Mouse (Mus musculus) midbrain, embryonic 16.5 days (tissue): ENCODE measurements at regions not wholly inside any gene's neighbourhood (a gene's known extent, or its start where the extent isn't known, plus 50 kb on each side); places are given as distances from the start of the nearest gene placed in this dataset.

Source experiments
- ATAC-seq: fragments of 200-750 bp; cut with Nextera tagmentation; 2 replicates; pipeline ENCODE4 v1.8.0; 2017; ENCODE audit warnings: moderate TSS enrichment
- H3K27ac ChIP-seq: fragments of 300-500 bp; sonication (generic); 2 replicates; pipeline ENCODE4 v1.5.1; 2014; ENCODE audit warnings: mild to moderate bottlenecking, low read length, mixed read lengths
- H3K27me3 ChIP-seq: fragments of 300-500 bp; sonication (generic); 2 replicates; pipeline ENCODE4 v1.6.1; 2014; ENCODE audit warnings: low read depth, low read length, mixed read lengths; ENCODE audit not compliant: control insufficient read depth, insufficient read depth
- H3K36me3 ChIP-seq: fragments of 300-500 bp; sonication (generic); 2 replicates; pipeline ENCODE4 v1.6.1; 2014; ENCODE audit warnings: mild to moderate bottlenecking, low read length, moderate library complexity, mixed read lengths; ENCODE audit not compliant: control insufficient read depth, insufficient read depth
- H3K4me1 ChIP-seq: fragments of 300-500 bp; sonication (generic); 2 replicates; pipeline ENCODE4 v1.6.1; 2014; ENCODE audit warnings: mild to moderate bottlenecking, low read length, mixed read lengths; ENCODE audit not compliant: control insufficient read depth, insufficient read depth
- H3K4me2 ChIP-seq: fragments of 300-500 bp; sonication (generic); 2 replicates; pipeline ENCODE4 v1.6.1; 2014; ENCODE audit warnings: mild to moderate bottlenecking, low read length, mixed read lengths
- H3K4me3 ChIP-seq: fragments of 300-500 bp; sonication (generic); 2 replicates; pipeline ENCODE4 v1.5.1; 2014; ENCODE audit warnings: low read depth, mild to moderate bottlenecking, low read length, moderate library complexity, mixed read lengths
- H3K9ac ChIP-seq: fragments of 300-500 bp; sonication (generic); 2 replicates; pipeline ENCODE4 v1.6.1; 2014; ENCODE audit warnings: low read depth, low read length, mixed read lengths
- H3K9me3 ChIP-seq: fragments of 300-500 bp; sonication (generic); replicated peaks from 2 replicates; pipeline ENCODE4 v1.6.1; 2014; ENCODE audit warnings: mild to moderate bottlenecking, low read length, mixed read lengths; ENCODE audit not compliant: control insufficient read depth, poor library complexity, severe bottlenecking
- WGBS: fragments of 180-500 bp; shearing (Covaris S2); extraction: QIAGEN DNeasy Blood & Tissue Kit; methylation state at CpG from one replicate; pipeline ENCODE4 v1.1.7; 2014; 5-methylcytosine and 5-hydroxymethylcytosine counted together

DNA sequence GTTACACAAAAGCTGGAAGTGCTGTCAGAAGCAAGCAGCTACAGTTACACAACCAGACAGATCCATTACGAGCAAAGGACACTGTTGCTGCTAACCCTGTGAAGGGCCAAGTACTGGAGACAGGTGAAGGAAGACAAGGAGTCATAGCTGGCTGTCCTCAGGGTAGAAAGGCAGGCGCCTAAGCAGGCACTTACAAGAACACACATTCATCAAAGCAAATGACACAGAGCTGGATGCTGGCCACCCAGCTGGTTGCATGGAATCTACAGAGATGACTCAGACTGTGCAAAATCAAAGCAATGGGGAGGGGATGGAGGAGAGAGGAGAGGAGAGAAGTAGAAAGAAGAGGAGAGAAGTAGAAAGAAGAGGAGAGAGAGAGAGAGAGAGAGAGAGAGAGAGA lies 265.8 kb upstream of the Osr1 start:
- Histone ChIP-seq H3K4me1 (no peaks in the 10 kb centered on the region), H3K9me3 (no peaks in the 10 kb centered on the region), H3K27me3 (no peaks in the 10 kb centered on the region), H3K36me3 (no peaks in the 10 kb centered on the region), H3K27ac (no peak overlapping the region), H3K4me2 (no peak overlapping the region), H3K4me3 (no peak overlapping the region), H3K9ac (no peak overlapping the region)
- 83% methylated on average over 2 of the region's 2 CpGs for WGBS
- ATAC-seq, result no peak

DNA sequence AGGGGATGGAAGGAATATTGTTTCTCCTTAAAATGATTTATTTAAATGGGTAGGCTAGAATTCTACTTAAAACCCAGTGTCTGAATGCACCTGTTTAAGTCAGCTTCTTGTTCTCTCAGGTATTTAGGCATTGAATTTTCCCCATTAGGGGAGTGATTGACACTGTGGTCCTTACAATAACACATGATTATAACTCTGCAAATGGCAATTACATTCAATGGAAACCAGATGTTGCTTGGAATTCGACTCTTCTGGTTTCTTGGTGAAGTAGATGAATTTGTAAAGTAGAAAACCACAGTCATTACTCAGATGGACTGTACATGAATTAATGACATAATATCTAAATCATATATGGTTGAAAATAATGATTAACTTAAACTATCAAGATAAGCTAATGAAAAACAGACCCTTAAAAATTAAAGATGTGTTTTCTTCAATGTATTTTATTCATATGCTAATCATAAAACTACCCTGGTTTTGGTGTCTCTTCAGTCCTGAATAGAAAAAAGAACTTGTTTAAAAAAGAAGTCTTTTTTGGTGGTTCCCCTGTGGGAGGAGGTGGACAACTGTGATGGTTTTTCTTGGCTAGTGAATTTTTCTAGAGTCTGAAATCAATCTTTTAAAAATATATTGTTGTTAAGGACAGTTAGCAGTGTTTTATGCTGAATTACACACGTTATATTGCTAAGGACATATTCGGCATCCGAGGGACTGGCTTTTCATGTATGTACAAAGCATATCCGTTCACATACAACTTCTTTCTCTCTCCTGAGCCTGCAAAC lies 231.8 kb upstream of the Osr1 start:
- Histone ChIP-seq H3K27ac (no peak overlapping the region), H3K36me3 (no peaks in the 10 kb centered on the region), H3K9me3 (no peaks in the 10 kb centered on the region), H3K9ac (no peak overlapping the region), H3K4me2 (no peak overlapping the region), H3K4me1 (no peaks in the 10 kb centered on the region), H3K4me3 (no peak overlapping the region), H3K27me3 (no peaks in the 10 kb centered on the region)
- no peak for ATAC-seq
- WGBS, result 81% methylated on average over 5 of the region's 5 CpGs

DNA sequence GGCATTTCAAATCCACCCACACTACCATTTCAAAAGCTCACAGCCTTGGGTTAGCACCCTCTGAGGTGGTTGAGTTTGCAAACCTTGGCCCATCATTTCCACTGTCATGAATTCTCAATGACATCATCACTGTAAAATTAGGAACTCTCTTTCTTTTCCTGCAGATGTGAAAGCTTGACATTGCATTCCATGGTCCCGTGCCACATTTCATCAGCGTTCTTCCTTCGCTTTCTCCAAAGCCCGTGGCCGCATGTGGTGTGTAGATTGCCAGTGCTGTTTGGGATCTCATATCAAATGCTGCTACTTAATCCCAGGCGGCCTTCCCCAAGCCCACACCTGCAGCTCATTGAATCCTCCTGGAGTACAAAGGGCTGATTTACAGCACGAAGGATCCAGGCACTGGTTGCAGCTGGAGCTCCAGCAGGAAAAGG lies 231.1 kb upstream of the Osr1 start:
- WGBS, result 56% methylated on average over 7 of the region's 7 CpGs
- no peaks in the 10 kb centered on the region for H3K9me3 ChIP-seq
- no peak overlapping the region for H3K4me3 ChIP-seq
- H3K9ac ChIP-seq, result no peak overlapping the region
- ATAC-seq, result 0 out of 2 replicates have a peak, but pooled peaks have one; percentile 28
- no peaks in the 10 kb centered on the region for H3K4me1 ChIP-seq
- no peaks in the 10 kb centered on the region for H3K27me3 ChIP-seq
- H3K27ac ChIP-seq, result no peak overlapping the region
- no peaks in the 10 kb centered on the region for H3K36me3 ChIP-seq
- no peak overlapping the region for H3K4me2 ChIP-seq

DNA sequence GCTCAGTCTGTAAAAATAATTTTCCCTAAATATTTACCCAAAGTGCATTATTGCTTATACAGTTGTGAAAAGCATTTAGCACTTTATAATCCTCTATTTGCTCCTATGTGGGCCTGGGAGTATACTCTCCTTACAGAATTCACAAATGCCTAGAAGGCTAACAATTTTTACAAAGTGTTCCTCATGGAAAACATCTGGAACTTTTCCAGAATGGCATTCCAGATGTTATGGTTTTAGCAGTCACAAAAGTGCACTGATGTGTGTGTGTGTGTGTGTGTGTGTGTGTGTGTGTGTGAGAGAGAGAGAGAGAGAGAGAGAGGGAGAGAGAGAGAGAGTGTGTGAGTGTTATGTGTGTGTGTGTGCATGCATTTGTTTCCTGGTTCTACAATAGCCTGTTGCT lies 229.1 kb upstream of the Osr1 start:
- no peaks in the 10 kb centered on the region for H3K27me3 ChIP-seq
- H3K27ac ChIP-seq, result no peak overlapping the region
- no peaks in the 10 kb centered on the region for H3K36me3 ChIP-seq
- H3K4me1 ChIP-seq, result no peaks in the 10 kb centered on the region
- no peak for ATAC-seq
- no peak overlapping the region for H3K4me3 ChIP-seq
- H3K9ac ChIP-seq, result no peak overlapping the region
- no peak overlapping the region for H3K4me2 ChIP-seq
- H3K9me3 ChIP-seq, result no peaks in the 10 kb centered on the region

DNA sequence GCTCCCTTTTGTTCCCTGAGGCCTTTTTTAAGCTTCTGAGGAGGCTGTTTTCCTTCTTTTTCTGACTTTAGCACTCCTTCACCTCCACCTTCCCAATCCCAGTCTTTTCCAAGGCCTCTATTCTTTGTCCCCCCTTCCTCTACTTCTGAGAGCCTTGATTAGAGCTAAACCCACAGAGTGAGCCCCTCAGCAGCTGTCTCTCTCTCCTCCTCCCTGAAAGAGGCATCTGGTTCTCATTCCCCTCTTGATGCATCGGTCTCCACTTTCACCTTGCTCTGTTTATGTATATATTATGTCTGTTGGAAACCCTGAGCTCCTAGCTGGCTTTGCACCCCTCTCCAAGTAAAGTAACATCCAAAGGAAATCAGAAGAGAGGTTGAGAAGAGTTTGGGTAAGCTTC lies 224.6 kb upstream of the Osr1 start:
- no peak overlapping the region for H3K4me3 ChIP-seq
- H3K27ac ChIP-seq, result no peak overlapping the region
- H3K4me2 ChIP-seq, result no peak overlapping the region
- H3K27me3 ChIP-seq, result no peaks in the 10 kb centered on the region
- no peaks in the 10 kb centered on the region for H3K9me3 ChIP-seq
- no peaks in the 10 kb centered on the region for H3K4me1 ChIP-seq
- no peak for ATAC-seq
- no peak overlapping the region for H3K9ac ChIP-seq
- WGBS, result 83% methylated on average over 1 of the region's 1 CpGs
- H3K36me3 ChIP-seq, result no peaks in the 10 kb centered on the region

DNA sequence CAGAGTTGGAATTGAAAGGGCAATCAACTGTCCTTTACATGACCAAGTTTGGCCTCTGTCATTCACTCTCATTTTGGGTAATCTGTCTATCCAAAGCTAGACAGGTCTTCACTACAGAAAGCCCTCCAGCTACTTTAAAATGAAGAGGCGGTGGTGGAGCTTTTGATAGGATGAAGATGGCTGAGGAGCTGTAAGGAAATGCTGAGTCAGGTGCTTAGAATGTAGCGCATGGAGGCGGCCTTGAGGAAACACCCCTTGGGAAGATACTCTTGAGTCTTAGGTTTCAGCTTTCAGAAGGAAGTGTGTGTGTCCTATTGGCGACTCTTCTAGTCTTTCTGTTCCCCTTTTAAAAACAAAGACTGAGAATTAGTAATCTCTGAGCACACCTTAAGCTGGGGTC lies 214.4 kb upstream of the Osr1 start:
- Histone ChIP-seq H3K4me2 (no peak overlapping the region), H3K27ac (no peak overlapping the region), H3K9me3 (no peaks in the 10 kb centered on the region), H3K9ac (no peak overlapping the region), H3K27me3 (no peaks in the 10 kb centered on the region), H3K36me3 (no peaks in the 10 kb centered on the region), H3K4me3 (no peak overlapping the region), H3K4me1 (no peaks in the 10 kb centered on the region)
- ATAC-seq, result no peak
- WGBS, result 95% methylated on average over 4 of the region's 4 CpGs

DNA sequence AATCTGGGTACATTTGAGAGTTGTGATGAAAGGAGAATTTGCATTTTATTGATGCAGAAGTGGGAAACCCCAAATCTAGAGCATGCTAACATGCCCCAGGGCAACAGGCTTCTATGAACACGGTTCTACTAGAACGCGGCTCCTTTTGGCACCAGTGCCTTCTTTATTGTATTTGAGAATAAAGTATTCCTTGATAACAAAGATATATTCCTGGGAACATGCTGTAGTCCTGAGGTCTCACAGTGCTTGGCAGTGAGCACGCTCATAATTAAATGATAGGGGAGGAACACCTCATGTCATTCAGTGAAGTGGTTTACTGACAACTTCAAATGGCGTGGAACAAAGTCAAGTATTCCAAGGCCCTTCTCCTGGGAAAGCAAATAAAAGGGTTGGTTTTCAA lies 212.1 kb upstream of the Osr1 start:
- H3K36me3 ChIP-seq, result no peaks in the 10 kb centered on the region
- H3K9me3 ChIP-seq, result no peaks in the 10 kb centered on the region
- no peak overlapping the region for H3K4me3 ChIP-seq
- WGBS, result 77% methylated on average over 5 of the region's 5 CpGs
- H3K4me2 ChIP-seq, result no peak overlapping the region
- no peaks in the 10 kb centered on the region for H3K27me3 ChIP-seq
- no peak overlapping the region for H3K9ac ChIP-seq
- no peak overlapping the region for H3K27ac ChIP-seq
- no peak for ATAC-seq
- no peaks in the 10 kb centered on the region for H3K4me1 ChIP-seq

DNA sequence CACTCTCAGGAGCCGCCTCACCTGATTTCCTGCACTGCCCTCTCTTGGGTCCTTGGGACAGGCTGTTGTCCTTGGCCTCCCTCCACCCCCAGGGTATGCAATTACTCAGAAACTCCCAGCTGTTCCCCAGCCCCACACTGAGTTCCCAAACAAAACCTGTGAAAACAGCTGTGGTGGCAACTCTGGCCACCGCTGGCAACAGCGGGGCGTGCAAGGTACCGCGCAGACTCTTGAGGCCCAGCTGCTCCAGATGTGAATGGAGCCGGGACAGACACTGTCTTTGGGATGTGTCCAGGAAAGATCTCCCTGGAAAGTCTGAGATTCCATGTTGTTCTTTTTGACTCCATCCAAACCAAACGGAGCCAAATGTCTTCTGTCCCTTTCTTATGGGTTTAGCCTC lies 211.0 kb upstream of the Osr1 start:
- H3K27ac ChIP-seq, result no peak overlapping the region
- H3K27me3 ChIP-seq, result no peaks in the 10 kb centered on the region
- no peaks in the 10 kb centered on the region for H3K4me1 ChIP-seq
- H3K36me3 ChIP-seq, result no peaks in the 10 kb centered on the region
- no peak overlapping the region for H3K4me3 ChIP-seq
- no peak for ATAC-seq
- H3K9ac ChIP-seq, result no peak overlapping the region
- no peaks in the 10 kb centered on the region for H3K9me3 ChIP-seq
- no peak overlapping the region for H3K4me2 ChIP-seq
- 49% methylated on average over 8 of the region's 8 CpGs for WGBS

DNA sequence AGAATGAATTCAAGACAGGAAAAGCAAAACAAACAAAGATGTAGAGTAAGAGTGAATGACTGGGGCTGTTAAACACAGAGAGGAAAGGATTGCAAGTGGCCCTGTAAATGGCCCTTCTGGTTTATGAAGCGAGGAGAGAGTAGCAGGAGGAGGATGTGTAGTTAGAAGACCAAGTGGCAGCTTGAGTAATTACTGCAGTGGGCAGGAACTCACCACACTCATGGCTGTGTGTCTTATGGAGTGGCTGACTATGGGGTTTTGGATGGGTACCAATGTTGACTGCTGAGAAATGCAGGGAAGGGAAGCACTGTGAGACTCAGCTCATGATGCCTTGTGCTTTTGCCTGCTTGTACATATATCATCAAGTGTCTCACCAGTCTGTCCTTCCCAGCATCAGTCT lies 204.0 kb upstream of the Osr1 start:
- WGBS, result 70% methylated on average over 1 of the region's 1 CpGs
- Histone ChIP-seq H3K27ac (no peak overlapping the region), H3K9me3 (no peaks in the 10 kb centered on the region), H3K4me3 (no peak overlapping the region), H3K36me3 (no peaks in the 10 kb centered on the region), H3K4me2 (no peak overlapping the region), H3K9ac (no peak overlapping the region), H3K27me3 (no peaks in the 10 kb centered on the region), H3K4me1 (no peaks in the 10 kb centered on the region)
- no peak for ATAC-seq
